Mouse (Mus musculus): ENCODE data around the gene Nkiras1. TPM values are rescaled to one million over a fixed set of nuclear protein-coding genes. Genes with fewer than 3 reads are reported as not detected.
"Not testable (repeated sequence)": the region's sequence is repeated elsewhere in the genome, so short reads cannot be mapped to it uniquely, and the experiment has no call there.

Nkiras1 gene
- polyA plus RNA-seq, 1 experiment, result 49.4 TPM

GRCm38 (mm10) chr14:18241786-18242185 lies 29.1 kb upstream of the Nkiras1 start:
- no peak overlapping the region for H3K4me3 ChIP-seq (ENCODE audit: insufficient read depth, low read depth, low read length)
- no peak overlapping the region for H3K27ac ChIP-seq (replicated peaks; ENCODE audit: low read depth, low read length)
- H3K4me1 ChIP-seq (ENCODE audit: control insufficient read depth, insufficient read depth, insufficient read length, low read length), result no peaks in the 10 kb centered on the region

- no peak overlapping the region for H3K27ac ChIP-seq (replicated peaks; ENCODE audit: low read depth, low read length)
These were observed 28.3 kb upstream of the Nkiras1 start for GRCm38 (mm10) chr14:18242638-18243130.

GRCm38 (mm10) chr14:18261203-18261602 lies 9.7 kb upstream of the Nkiras1 start:
- no peak overlapping the region for H3K4me3 ChIP-seq (ENCODE audit: insufficient read depth, low read depth, low read length)
- no peaks in the 10 kb centered on the region for H3K4me1 ChIP-seq (ENCODE audit: control insufficient read depth, insufficient read depth, insufficient read length, low read length)

More at GRCm38 (mm10) chr14:18242638-18243130, 28.3 kb upstream of the Nkiras1 start:
- H3K4me1 ChIP-seq (ENCODE audit: control insufficient read depth, insufficient read depth, insufficient read length, low read length), result no peaks in the 10 kb centered on the region
- no peak overlapping the region for H3K4me3 ChIP-seq (ENCODE audit: insufficient read depth, low read depth, low read length)

GRCm38 (mm10) chr14:18263427-18263826 lies 7.5 kb upstream of the Nkiras1 start:
- H3K4me3 ChIP-seq (ENCODE audit: insufficient read depth, low read depth, low read length), result no peak overlapping the region
- H3K4me1 ChIP-seq (ENCODE audit: control insufficient read depth, insufficient read depth, insufficient read length, low read length), result no peaks in the 10 kb centered on the region
- no peak overlapping the region for H3K27ac ChIP-seq (replicated peaks; ENCODE audit: low read depth, low read length)

More at GRCm38 (mm10) chr14:18261203-18261602, 9.7 kb upstream of the Nkiras1 start:
- H3K27ac ChIP-seq (replicated peaks; ENCODE audit: low read depth, low read length), result no peak overlapping the region

GRCm38 (mm10) chr14:18269947-18270528 lies 898 bp upstream of the Nkiras1 start:
- not testable (repeated sequence) for H3K27ac ChIP-seq (replicated peaks; ENCODE audit: low read depth, low read length); H3K4me1 ChIP-seq (ENCODE audit: control insufficient read depth, insufficient read depth, insufficient read length, low read length)
- H3K4me3 ChIP-seq (ENCODE audit: insufficient read depth, low read depth, low read length), result peak overlapping the region; percentile 85

- Histone ChIP-seq H3K4me3 (ENCODE audit: insufficient read depth, low read depth, low read length) (peak overlapping the region; percentile 84), H3K27ac (replicated peaks; ENCODE audit: low read depth, low read length) (no peak overlapping the region), H3K4me1 (ENCODE audit: control insufficient read depth, insufficient read depth, insufficient read length, low read length) (peaks cover 3% of the 10 kb centered on the region; the same call in 1 of the 2 replicates)
These were observed 730 bp downstream of the Nkiras1 start for GRCm38 (mm10) chr14:18271666-18272065.

GRCm38 (mm10) chr14:18274526-18274925 lies 3.6 kb downstream of the Nkiras1 start:
- peaks cover 3% of the 10 kb centered on the region; the same call in 1 of the 2 replicates for H3K4me1 ChIP-seq (ENCODE audit: control insufficient read depth, insufficient read depth, insufficient read length, low read length)
- H3K4me3 ChIP-seq (ENCODE audit: insufficient read depth, low read depth, low read length), result no peak overlapping the region
- no peak overlapping the region for H3K27ac ChIP-seq (replicated peaks; ENCODE audit: low read depth, low read length)

- H3K4me1 ChIP-seq (ENCODE audit: control insufficient read depth, insufficient read depth, insufficient read length, low read length), result no peaks in the 10 kb centered on the region
- H3K4me3 ChIP-seq (ENCODE audit: insufficient read depth, low read depth, low read length), result no peak overlapping the region
- no peak overlapping the region for H3K27ac ChIP-seq (replicated peaks; ENCODE audit: low read depth, low read length)
These were observed 9.4 kb downstream of the Nkiras1 start for GRCm38 (mm10) chr14:18280375-18280774.

- Histone ChIP-seq H3K4me1 (ENCODE audit: control insufficient read depth, insufficient read depth, insufficient read length, low read length) (peaks cover 11% of the 10 kb centered on the region; the same call in 1 of the 2 replicates), H3K27ac (replicated peaks; ENCODE audit: low read depth, low read length) (no peak overlapping the region), H3K4me3 (ENCODE audit: insufficient read depth, low read depth, low read length) (no peak overlapping the region)
These were observed 13.6 kb downstream of the Nkiras1 start for GRCm38 (mm10) chr14:18284581-18284980.

GRCm38 (mm10) chr14:18285476-18285875 lies 14.5 kb downstream of the Nkiras1 start:
- peaks cover 14% of the 10 kb centered on the region; the same call in 1 of the 2 replicates for H3K4me1 ChIP-seq (ENCODE audit: control insufficient read depth, insufficient read depth, insufficient read length, low read length)
- no peak overlapping the region for H3K4me3 ChIP-seq (ENCODE audit: insufficient read depth, low read depth, low read length)
- no peak overlapping the region for H3K27ac ChIP-seq (replicated peaks; ENCODE audit: low read depth, low read length)

- Histone ChIP-seq H3K27ac (replicated peaks; ENCODE audit: low read depth, low read length) (peak overlapping the region; percentile 51; the same call in 1 of the 2 replicates), H3K4me1 (ENCODE audit: control insufficient read depth, insufficient read depth, insufficient read length, low read length) (peaks cover 14% of the 10 kb centered on the region; the same call in 1 of the 2 replicates), H3K4me3 (ENCODE audit: insufficient read depth, low read depth, low read length) (no peak overlapping the region)
These were observed 15.5 kb downstream of the Nkiras1 start for GRCm38 (mm10) chr14:18286441-18286840.

GRCm38 (mm10) chr14:18287391-18287790 lies 16.5 kb downstream of the Nkiras1 start:
- Histone ChIP-seq H3K4me3 (ENCODE audit: insufficient read depth, low read depth, low read length) (no peak overlapping the region), H3K4me1 (ENCODE audit: control insufficient read depth, insufficient read depth, insufficient read length, low read length) (peaks cover 14% of the 10 kb centered on the region; the same call in 1 of the 2 replicates), H3K27ac (replicated peaks; ENCODE audit: low read depth, low read length) (peak overlapping the region; percentile 66)

- Histone ChIP-seq H3K4me3 (ENCODE audit: insufficient read depth, low read depth, low read length) (no peak overlapping the region), H3K27ac (replicated peaks; ENCODE audit: low read depth, low read length) (no peak overlapping the region), H3K4me1 (ENCODE audit: control insufficient read depth, insufficient read depth, insufficient read length, low read length) (peaks cover 9% of the 10 kb centered on the region; the same call in 1 of the 2 replicates)
These were observed 21.2 kb downstream of the Nkiras1 start for GRCm38 (mm10) chr14:18292111-18292510.

GRCm38 (mm10) chr14:18292578-18292977 lies 21.6 kb downstream of the Nkiras1 start:
- H3K27ac ChIP-seq (replicated peaks; ENCODE audit: low read depth, low read length), result no peak overlapping the region
- peaks cover 9% of the 10 kb centered on the region; the same call in 1 of the 2 replicates for H3K4me1 ChIP-seq (ENCODE audit: control insufficient read depth, insufficient read depth, insufficient read length, low read length)
- H3K4me3 ChIP-seq (ENCODE audit: insufficient read depth, low read depth, low read length), result no peak overlapping the region

GRCm38 (mm10) chr14:18297441-18297840 lies 26.5 kb downstream of the Nkiras1 start:
- Histone ChIP-seq H3K4me1 (ENCODE audit: control insufficient read depth, insufficient read depth, insufficient read length, low read length) (peaks cover 2% of the 10 kb centered on the region; the same call in 1 of the 2 replicates), H3K4me3 (ENCODE audit: insufficient read depth, low read depth, low read length) (no peak overlapping the region), H3K27ac (replicated peaks; ENCODE audit: low read depth, low read length) (no peak overlapping the region)

GRCm38 (mm10) chr14:18298874-18299273 lies 27.9 kb downstream of the Nkiras1 start:
- Histone ChIP-seq H3K4me1 (ENCODE audit: control insufficient read depth, insufficient read depth, insufficient read length, low read length) (peaks cover 2% of the 10 kb centered on the region; the same call in 1 of the 2 replicates), H3K4me3 (ENCODE audit: insufficient read depth, low read depth, low read length) (no peak overlapping the region), H3K27ac (replicated peaks; ENCODE audit: low read depth, low read length) (no peak overlapping the region)
